Mouse (Mus musculus) hematopoietic stem cell, adult 5-6 weeks (primary cell): Measurements from ENCODE around the gene Wfs1. TPM values are rescaled to one million over a fixed set of nuclear protein-coding genes. Genes with fewer than 3 reads are reported as not detected.
"Not testable (repeated sequence)": the region's sequence is repeated elsewhere in the genome, so short reads cannot be mapped to it uniquely, and the experiment has no call there.

Source experiments
- ATAC-seq, 2 experiments: fragments of 125-278 bp in 1 of 2; replicated peaks in 1 of 2; 2 replicates each; pipeline ENCODE4 v1.8.0; 2016 to 2017; ENCODE audit warnings: inconsistent platforms in 2 of 2, mild to moderate bottlenecking in 2 of 2, moderate number of reproducible peaks in 2 of 2, low read depth in 1 of 2, moderate TSS enrichment in 1 of 2; ENCODE audit not compliant: low FRiP score in 2 of 2, poor library complexity in 2 of 2, severe bottlenecking in 2 of 2, insufficient read depth in 1 of 2, low TSS enrichment in 1 of 2
- total RNA-seq: library from RNA; stranded (forward); fragments of 172-1452, 232-1000 nt; gene quantifications from 2 replicates; pipeline ENCODE4 v1.2.3, GENCODE M21; 2017

The Wfs1 gene
- 1.9 and 5.0 TPM in 2 replicates for total RNA-seq

GRCm38 (mm10) chr5:36988781-36989624 is at the start of gene Wfs1:
Gene Wfs1 (minus strand): TSS chr5:36989205.
- peak; percentile 96 to 98 for ATAC-seq

DNA sequence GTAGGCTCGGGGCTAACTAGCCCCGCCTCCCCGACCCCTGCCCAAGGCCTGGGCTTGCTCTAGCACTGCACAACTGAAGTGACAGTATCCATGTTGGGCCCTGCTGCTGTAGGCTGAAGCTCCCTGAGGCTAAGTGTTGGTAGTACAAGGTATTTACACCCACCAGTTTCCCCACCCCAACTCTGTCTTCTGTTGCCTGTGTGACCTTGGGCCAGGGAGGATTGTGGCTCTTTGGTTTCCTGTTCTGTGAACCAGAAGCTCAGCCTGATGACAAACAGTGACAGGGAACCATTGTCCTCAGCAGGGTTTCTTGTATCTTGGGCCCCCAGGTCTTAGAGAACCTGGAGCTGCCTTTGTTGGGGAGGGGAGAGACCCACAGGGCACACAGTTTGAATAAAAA is 47.9 kb upstream of the Wfs1 start:
- ATAC-seq: peak; percentile 44 to 55

DNA sequence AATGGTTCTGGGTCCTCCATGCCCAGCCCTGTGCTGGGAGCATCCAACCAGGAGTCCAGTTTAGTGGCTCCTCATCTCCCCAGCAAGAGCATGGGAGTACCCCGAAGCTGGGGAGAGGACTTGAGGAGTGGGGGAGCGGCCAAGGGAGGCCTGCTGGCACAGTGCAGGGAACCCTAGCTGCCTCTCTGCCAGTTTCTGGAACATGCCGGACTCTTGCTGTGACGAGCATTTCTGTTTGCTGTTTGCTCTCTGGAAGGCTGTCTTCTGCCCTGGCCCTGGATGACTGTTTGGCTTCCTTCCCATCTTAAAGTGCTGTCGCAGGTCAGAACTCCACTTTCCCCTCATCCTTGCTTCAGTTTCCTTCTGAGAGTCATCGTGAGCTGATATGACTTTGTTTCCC is 46.9 kb upstream of the Wfs1 start:
- ATAC-seq: no peak

DNA sequence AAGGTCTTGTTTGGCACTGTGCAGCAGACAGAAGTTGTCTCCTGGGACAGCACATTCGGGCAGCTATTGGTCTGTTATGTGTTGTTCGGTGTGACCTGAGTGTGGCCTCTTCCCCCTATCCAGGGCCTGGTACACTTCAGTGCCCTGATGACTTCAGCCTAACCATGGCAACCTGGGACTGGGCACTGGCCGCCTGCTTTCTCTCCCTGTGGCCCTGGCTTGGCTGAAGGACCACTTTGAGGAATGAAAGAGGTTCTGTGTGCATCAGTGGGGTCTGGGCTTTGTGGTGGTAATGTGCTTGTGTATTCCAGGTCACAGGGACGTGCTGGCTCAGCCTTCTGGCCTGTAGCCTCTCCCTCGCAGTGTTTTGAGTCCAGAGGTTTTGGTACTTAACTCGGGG is 46.2 kb upstream of the Wfs1 start:
- no peak for ATAC-seq

DNA sequence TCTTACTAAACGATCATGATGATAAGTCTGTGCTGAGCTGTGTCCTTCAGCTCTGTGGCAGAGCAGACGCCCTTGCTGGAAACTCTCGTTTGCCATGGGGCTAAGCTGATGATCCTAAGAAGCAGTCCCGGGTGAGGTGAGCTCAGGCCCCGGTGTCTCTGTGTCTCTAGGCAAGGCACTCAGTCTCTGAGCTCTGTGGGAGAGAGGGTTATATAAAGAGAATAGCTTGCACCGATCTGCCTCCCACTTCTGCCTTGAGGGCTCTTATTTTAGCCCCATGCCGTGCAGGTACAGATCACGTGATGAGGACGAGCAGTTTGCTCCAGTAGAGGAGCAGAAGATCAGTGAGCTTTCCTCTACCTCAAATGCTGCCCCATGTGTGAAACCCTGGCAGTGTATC is 41.7 kb upstream of the Wfs1 start:
- ATAC-seq: no peak

DNA sequence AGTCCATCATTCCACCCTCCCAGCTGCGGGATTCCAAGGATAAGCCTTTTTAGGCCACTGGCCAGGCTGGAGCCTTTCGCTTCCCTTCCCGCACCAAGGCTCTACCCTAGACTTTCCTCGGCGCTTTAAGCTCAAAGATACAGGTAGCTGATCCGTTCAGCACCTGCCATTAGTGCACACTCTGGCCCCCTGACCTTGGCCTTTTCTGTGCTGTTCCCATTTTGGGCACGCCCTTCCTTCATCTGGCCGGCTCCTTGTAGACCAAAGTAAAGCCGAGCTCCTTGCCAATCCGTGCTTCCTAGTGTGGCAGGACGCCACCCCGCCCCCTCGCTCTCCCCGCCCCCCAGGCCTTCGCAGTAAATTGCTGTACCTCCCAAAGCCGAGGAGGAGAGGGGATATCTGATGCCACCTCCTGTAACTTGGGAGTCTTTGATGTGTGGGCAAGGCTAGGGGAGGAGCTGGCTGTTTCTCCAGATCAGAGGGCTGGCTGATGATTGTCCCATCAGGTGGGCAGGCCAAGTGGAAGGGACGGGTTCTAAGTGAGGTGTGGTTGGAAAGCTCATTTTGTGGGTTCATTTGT is 40.4 kb upstream of the Wfs1 start:
- no peak for ATAC-seq

GRCm38 (mm10) chr5:37028486-37029311 is 39.7 kb upstream of the Wfs1 start:
- peak; percentile 12 to 44; a peak in 2 of 4 replicates for ATAC-seq

GRCm38 (mm10) chr5:37028104-37028485 is 39.1 kb upstream of the Wfs1 start:
- ATAC-seq: peak; percentile 48 to 61; a peak in 3 of 4 replicates

DNA sequence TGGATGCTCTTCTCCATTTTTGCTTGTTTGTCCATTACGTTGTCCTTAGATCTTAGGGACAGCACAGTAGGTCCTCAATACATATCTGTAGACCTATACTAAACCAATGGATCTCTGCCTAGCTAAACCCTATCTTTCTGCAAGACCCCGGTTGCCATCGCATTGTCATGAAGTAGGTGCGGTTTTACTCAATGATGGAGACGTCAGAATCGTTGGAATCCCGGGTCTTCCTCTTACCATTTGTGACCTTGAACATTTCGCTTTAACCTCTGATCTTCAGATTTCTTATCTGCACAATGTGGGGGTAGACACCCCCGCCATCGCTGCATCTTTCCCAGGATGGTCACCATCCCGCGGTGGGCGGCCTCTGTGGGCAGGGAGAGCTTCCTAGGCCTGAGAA is 38.7 kb upstream of the Wfs1 start:
- ATAC-seq: no peak

GRCm38 (mm10) chr5:37017222-37017621 is 28.2 kb upstream of the Wfs1 start:
- peak in 1 of 2 experiments; percentile 21; a peak in 1 of 4 replicates for ATAC-seq

DNA sequence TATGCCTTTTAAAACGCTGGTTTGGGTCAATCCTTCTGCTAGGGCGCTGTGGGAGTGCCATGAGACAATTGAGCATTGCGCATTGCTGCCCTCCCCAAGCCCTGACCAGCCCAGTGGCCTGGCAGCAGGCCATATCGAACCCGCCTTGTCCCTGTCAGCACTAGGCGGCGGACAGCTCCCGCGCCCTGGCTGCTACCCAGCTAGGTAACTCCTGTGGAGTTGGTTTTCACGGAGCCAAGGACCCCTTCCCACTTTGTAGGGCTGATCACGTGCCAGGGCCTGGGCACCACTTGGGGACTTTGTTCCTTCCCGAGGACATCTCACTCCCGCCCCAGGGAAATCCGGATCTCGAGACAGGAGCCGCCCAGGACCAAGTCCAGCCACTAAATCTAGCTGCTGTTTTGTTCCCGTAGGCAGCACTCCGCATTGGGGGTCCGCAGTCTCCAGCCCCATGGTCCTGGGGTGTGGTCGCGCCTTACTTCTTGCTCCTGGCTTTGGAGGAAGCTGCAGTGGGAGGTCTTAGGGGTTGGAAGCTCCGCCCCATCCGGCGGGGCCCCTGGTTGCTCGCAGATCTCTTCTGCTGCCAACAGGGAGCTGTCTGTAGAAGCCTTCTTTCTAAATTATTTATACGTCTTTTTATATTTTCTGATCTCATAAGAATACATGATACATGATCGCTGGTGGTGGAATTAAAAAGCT is 26.8 kb upstream of the Wfs1 start:
- ATAC-seq: peak; percentile 49 to 58; a peak in 3 of 4 replicates

DNA sequence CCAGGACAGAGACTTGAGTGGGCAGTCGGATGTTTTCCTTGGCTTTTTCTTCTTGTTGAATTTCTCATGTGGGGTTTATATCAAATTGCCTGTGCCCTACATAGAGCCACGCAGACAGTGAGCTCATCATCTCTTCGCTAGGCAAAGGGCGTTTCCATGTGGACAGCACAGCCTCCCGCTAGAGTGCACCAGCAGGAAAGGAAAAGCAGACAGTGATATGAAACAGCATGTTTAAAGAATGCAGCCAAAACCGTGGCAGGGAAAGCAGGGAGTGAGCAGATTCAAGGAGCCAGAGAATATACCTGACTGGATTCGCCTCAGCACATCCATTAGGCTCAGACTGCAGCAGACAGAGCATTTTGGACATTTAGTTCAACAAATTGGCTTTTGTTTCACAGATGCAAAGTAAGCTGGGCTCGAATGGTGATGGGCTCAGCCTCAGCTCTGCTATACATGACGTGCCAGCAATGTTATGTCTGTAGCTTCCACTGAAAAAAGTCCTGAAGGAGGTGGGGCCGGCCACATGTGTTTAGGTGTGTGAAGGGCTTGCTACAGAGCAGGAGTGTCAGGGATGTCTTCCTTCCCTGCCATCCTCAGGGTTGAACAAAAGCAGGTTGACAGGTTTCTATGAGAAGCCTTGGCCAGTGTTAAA is 21.8 kb upstream of the Wfs1 start:
- no peak for ATAC-seq

DNA sequence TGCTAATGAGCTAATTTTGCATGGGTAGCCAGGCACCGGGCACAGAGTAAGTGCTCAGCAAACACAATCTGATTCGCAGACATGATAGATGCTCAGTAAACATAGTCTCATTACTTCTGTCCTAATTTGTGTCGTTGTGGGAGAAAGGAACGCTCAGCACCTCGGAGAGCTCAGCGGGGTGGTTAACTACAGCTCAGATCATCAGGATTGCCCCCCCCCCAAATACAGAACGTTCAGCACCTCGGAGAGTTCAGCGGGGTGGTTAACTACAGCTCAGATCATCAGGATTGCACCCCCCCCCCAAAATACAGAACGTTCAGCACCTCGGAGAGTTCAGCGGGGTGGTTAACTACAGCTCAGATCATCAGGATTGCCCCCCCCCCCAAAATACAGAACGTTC is 20.8 kb upstream of the Wfs1 start:
- not testable (repeated sequence) for ATAC-seq

- peak in 1 of 2 experiments; percentile 40; a peak in 1 of 4 replicates for ATAC-seq
These were observed 13.0 kb upstream of the Wfs1 start for GRCm38 (mm10) chr5:37002001-37002400.

DNA sequence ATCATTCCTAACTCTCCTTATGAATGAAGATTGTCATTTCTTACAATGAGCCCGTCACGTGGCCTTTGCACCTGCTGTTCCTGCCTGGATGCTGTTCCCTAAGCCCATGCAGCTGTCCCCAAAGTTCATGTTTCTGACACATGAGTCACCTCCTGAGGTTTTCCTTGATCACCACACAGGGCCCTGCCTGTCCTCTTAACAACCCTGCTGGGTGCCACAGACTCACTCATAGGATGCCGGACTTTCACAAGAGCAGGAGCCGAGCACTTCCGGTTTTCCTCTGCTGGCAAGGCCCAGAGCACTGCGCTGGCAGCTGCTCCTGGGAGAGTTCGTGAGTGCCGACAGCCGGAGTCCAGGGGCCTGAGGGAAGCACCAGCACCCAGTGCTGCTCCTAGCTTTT is 12.0 kb upstream of the Wfs1 start:
- ATAC-seq: no peak

DNA sequence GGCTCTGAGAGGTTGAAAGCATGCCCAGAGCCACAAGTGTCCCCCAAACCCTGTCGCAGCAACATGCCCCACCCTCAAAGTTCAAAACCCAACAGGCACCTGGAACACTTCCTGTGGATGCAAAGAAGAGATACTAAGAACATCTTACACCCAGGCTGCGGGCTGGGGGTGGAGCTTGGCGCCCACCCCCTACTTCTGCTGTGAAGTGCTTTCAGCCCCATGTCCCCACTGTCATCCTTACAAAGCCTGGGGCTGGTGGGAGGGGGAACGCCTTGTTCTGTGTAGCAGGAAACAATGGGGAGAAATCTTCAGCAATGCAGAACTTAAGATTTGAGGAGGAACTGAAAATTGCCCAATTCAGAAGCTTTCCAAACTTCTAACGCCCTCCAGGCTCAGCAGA is 9.0 kb upstream of the Wfs1 start:
- ATAC-seq: peak; percentile 13 to 40; a peak in 1 of 4 replicates

DNA sequence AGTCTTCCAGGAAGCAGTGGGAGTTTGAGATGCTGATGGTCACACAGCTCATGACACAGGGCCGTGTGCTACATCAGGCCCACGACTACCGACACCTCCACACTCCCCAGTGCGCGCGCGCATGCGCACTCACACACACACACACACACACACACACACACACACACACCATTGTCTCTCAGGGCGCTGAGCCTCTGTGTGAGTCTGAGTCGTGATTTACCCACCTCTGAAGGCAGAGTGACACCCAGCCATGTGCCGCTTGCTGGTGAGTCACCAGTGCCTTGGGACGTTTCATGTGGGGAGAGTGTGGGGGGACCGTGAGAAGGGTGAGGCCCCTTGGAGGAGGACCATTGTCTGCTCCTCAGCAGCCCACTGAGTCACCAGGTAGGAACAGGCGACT is 7.4 kb upstream of the Wfs1 start:
- no peak for ATAC-seq
